Mouse (Mus musculus): ENCODE data around the gene Tex30.
"Not testable (repeated sequence)": the region's sequence is repeated elsewhere in the genome, so short reads cannot be mapped to it uniquely, and the experiment has no call there.

The Tex30 gene

GRCm38 (mm10) chr1:44102259-44102717 lies at the start of gene Tex30:
Gene Tex30, minus strand, starts transcription at chr1:44102441.
- DNase-seq (ENCODE audit: low spot score in 2 of 2) = peak; percentile 87 to 95

DNA sequence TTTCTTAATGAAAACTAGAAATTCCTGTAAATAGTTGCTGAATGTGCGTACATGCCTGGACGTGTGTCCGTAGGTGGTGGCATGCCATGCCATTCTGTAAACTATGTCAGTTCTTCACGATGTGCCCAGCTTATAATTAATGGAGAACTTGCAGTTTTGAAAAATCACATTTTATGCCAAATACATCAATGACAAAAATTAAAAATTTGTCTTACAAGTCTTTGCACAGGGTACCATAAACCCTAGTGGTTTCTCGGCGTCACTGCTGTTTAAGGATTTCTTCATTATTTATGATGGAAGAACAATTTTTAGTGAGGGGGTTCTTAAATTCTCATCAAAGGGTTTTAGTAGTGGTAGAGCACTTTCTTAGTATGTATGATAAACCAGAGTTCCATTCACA lies 46.5 kb upstream of the Tex30 start:
- DNase-seq (ENCODE audit: low spot score in 2 of 2) = no peak

DNA sequence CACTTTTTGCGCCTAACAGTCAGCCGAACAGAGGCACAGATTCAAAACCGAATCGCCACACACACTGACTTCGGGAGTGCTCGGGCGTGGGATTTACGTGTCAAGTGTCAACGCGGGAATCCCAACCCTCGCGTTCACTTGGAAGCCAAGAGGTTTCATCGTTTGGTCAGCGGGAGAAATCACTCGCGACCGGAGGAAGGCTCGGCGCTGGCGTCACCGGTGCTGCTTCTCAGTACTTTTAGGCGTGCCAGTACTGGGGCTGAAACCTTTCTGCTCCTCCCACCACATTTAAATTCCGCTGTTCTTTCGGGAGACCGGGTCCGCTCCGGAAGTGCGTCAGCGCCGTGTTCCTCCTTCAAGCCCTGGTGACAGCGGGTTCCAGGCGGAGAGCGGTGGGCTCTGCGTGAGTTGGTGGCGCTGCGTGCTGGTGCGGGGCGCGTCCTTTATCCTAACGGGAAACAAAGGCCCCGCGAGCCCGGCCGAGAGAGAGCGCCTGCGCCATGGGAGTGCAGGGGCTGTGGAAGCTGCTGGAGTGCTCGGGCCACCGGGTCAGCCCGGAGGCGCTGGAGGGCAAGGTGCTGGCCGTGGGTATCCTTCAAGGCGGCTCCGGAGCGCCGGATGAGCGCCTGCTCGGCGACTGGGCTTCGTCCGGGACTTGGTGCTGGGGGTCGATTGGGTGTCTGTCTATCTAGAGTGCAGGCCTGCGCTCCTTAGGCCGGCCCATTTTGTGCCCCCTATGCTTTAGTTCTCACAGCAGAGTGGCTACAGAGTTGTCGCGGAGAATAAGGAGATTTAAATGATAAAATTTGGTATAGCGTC lies 45.5 kb upstream of the Tex30 start, which contains the start of gene Ercc5:
Ercc5 (plus strand) TSS at position 182 of the 819 bp plus-strand sequence.
- DNase-seq (ENCODE audit: low spot score in 2 of 2) = peak; percentile 60 to 73

DNA sequence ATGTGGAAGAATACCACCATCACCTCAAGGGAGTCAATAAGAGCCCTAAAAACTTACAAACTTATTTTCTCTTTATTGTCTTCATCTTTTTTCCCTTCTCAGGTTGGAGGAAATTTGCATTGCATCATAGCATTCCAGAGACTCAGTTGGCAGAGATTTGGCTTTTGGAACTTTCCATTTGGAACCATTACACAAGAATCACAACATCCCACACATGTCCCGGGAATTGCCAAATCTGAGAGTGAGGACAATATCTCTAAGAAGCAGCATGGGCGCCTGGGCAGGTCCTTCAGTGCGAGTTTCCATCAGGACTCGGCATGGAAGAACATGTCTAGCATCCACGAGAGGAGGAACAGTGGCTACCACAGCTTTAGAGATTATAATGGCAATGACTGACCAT lies 40.5 kb upstream of the Tex30 start:
- DNase-seq (ENCODE audit: low spot score in 2 of 2) = no peak

GRCm38 (mm10) chr1:44140232-44140631 lies 38.0 kb upstream of the Tex30 start:
- DNase-seq (ENCODE audit: low spot score in 2 of 2) = no peak

- no peak for DNase-seq (ENCODE audit: low spot score in 2 of 2)
Observed at GRCm38 (mm10) chr1:44129929-44130581, 27.8 kb upstream of the Tex30 start.

DNA sequence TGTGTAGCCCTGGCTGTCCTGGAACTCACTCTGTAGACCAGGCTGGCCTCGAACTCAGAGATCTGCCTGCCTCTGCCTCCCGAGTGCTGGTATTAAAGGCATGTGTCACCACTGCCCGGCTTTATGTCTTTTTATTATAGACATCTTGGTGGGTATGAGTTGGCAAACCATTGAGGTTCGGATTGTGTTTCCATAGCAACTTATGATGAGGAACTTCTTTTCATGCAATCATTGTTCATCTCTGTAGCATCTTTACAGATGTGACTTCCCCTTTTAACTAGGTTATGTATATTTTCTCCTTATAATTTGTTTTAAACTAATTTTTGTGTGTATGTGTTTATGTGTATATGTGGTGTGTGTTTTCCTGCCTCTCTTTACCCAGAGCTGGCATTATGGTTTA lies 23.3 kb upstream of the Tex30 start:
- DNase-seq (ENCODE audit: low spot score in 2 of 2) = no peak

- DNase-seq (ENCODE audit: low spot score in 2 of 2) = no peak
Observed at GRCm38 (mm10) chr1:44122256-44122655, 20.0 kb upstream of the Tex30 start.

DNA sequence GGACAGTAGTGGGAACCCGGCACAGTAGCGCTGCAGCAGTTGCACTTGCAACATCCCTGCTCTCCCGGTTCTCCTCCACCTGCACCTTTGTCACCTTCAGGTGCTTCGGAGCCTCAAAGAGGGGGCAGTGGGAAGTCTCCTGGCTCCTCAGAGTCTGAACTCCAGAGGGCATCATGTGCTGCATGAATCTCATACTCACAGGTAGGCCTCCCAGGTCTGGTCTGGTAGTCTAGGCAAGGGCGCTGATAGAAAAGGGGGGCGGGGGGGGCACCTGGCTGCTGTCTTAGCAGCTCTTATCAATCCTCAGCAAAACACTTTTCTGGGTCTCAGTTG lies 17.8 kb upstream of the Tex30 start:
- DNase-seq (ENCODE audit: low spot score in 2 of 2) = no peak

DNA sequence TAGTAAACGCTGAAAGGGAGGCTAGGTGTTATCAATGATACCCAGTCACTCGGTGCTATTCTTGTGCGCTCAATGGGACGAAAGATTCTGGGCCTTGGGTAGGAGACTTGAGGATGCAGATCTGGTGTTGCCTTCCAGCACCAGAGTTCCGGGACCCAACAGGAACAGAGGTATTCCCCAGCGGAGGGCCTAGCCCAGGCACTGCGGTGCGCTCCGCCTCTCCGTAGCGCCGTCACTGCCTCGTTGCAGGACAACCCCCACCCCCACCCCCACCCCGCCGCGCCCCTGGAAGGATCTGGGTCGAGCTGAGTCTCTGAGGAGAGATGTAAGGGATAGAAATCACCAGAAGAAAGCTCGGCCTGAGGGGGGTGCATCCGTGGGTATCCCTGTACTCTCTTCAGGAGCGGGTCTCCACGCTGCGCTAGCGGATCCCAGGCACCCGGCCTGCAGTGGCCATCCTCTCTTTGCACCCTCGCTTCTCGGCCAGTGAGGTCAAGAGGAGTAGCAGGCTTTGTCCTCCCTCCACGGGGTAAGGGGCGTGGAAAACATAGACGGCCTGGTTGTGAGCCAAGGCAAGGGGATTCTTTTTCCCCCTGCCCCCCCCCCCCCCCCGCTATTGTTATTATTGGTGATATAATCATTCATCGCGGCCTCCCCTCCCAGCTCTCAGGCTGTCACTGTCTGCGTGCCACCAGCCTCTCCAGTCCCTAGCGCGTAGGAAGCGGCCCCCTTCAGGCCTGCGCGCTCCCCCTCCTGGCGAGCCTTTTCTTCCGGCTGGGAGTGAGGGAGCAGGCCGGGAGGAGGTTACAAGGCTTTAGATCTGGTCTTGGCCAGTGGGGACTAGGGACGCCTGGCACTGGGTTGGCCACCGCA lies 17.2 kb upstream of the Tex30 start:
- DNase-seq (ENCODE audit: low spot score in 2 of 2) = peak; percentile 36 to 72

DNA sequence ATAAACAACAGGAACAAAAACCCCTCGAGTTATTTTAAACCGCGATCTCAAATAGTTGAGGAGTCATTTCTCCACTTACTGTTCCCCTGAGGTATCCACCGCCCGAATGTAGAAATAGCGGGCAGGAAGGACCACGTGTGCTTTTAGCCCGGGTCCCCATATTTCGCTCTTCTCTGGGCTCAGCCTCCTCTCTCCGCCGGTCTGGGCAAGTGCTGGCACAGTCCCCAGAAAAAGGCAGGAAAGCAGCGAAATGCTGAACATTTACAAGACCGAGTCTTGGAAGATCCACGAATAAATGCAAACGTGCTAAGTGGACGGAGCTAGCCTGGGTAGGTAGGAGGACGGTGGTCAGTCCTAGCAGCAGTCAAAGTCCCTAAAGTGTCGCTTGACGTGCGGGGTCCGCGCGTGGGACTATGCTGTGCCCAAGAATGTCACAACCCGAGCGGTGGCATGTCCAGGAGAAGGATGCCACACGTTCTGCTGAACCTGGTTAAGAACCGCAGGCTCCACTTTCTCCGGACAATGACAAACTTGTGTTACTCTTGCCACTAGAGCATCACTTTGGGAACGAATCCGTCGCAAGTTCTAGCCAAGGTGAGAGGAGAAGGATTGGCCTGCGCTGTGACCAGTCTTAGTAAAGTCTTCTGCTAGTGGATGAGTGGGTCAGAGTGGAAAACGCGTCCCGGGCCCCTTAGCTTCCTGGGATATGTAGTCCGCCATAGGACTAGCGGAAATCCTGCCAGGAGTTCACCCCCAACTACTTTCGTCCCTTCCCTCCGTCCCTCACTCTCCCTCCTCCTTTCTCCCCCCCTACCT lies 16.2 kb upstream of the Tex30 start, which contains the start of the genes Kdelc1 and Bivm:
Kdelc1 (minus strand) TSS at position 570 of the 816 bp plus-strand sequence.
Bivm (plus strand) TSS at position 719 of the 816 bp plus-strand sequence.
- DNase-seq (ENCODE audit: low spot score in 2 of 2) = peak; percentile 33 to 70

DNA sequence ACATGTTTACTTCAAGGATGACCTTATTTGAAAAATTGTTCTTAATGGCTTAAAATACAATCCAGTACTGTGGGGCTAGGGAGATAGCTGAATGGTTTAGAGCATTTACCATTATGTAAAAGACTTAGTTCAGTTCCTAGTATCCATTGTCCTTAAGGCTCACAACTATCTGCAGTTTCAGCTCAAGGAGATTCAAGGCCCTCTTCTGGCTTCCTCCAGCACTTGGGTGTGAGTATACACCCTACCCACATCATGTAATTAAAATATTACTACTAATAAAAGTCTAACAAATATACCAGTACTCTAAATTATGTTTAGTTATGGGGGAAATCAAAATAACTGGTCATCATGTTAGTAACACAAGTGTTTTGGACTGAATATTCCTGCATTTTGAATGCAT lies 15.3 kb upstream of the Tex30 start:
- DNase-seq (ENCODE audit: low spot score in 2 of 2) = no peak

DNA sequence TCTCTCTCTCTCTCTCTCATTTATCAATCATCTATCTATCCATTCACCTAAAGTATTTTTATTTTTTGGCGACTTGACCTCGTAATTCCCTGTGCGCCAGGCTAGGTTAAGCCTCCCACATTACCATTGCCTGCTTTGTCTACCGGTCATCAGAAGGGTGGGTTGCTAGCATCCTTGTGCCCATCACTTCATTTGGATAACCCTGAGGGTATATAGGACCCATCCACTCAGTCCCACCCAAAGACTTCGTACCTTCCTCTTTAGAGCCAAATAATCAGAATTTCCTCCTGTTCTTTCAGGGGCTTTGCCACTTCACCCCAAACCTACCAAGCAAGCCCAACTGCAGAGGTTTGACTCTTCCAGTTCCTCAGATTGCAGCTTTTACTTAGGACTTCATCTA lies 698 bp upstream of the Tex30 start:
- peak in 1 of 2 experiments; percentile 15 for DNase-seq (ENCODE audit: low spot score in 2 of 2)

DNA sequence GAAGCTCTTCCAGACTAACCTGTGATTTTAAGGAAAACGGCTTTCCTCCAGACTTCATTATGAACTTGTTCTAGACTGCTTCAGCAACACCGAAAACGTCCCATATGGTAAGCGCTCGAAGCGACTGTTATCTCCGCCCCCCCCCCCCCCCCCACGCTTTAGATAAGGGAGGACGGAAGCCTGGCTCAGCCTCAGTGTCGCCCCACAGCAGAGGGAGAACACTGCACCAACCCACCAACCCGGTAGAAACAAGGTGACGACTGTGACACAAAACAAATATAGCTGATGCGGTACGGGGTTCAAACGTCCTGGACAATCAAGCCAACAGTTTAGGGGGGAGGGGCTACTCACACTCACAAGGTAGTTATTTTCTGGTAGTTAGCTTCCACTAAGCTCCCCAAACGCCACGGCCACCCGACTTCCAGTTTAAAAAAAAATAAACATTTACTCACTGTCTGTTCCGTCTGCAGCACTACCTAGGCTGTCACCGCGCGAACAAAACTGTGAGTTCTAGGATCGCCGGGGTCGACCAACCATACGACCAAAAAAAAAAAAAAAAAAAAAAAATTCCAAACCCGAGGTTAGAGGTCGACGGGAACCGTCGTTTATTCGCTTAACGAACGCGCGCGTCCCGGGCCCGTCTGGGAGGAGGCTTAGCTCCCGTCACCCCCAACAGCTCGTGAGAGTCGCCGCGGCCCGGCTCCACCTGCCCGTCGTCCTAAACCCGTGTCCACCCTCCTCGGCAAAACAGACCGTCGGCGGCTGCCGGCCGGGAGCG lies 604 bp downstream of the Tex30 start:
- DNase-seq (ENCODE audit: low spot score in 2 of 2) = peak; percentile 53 to 61

GRCm38 (mm10) chr1:44064625-44065024 lies 37.6 kb downstream of the Tex30 start:
- DNase-seq (ENCODE audit: low spot score in 2 of 2) = peak; percentile 16 to 68

DNA sequence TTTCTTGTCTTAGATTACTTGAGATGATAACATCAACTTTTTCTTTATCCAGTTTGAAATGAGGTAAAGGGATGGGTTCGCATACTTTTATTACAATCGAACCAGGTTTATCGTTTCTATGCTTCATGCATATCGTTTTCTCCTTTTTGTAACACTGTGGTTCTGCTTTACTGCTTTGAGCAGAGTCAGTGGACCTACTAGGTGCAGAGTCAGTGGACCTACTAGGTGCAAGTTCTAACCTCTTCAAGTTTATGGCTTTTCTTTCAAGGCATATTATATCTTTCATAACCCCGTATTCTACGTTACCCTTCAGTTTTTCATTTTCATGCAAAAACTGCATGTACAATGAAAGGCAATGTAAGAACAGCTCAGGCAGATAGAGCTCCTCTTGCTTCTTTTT lies 38.8 kb downstream of the Tex30 start:
- no peak for DNase-seq (ENCODE audit: low spot score in 2 of 2)

DNA sequence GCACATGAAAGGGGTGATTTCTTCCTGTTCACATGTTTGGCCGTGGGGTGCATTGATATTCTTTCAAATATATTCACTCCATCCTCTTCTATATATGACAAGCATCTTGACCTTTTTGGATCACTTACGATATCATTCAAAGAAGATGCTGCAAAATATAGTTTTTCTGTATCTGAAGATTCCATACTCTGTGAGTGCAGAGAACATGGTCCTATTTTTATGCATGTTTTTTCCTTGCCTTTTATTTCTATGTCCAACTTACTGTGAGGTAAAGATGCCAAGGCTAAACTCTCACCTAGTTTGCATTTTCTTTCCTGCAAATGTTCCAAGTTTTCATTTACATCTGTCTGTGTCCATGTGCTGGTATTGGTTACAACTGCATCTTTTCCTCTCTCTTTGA lies 40.4 kb downstream of the Tex30 start, which contains the start of gene Gm8251:
Gm8251 (minus strand) TSS at position 101 of the 400 bp plus-strand sequence.
- no peak for DNase-seq (ENCODE audit: low spot score in 2 of 2)

GRCm38 (mm10) chr1:44057805-44058204 lies 44.4 kb downstream of the Tex30 start:
- DNase-seq (ENCODE audit: low spot score in 2 of 2) = no peak

DNA sequence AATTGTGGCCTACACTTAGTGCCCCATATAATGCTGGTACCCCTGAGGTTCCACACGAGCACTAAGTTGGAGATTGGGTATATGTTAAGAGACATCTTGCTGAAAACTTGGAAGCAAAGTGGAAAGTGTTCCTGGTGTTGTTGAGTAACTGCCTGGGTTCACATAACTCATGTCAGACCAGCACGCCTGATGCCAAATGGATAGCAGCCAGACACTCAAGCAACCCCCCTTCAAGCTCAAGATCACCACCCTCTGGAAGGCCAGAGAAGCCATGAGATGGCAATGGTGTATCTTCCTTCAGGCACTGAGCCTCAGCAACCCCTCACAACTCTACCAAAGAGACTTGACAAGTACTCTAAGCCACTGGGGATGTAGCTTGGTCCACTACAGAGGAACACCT lies 55.7 kb downstream of the Tex30 start:
- no peak for DNase-seq (ENCODE audit: low spot score in 2 of 2)

GRCm38 (mm10) chr1:44045689-44046088 lies 56.6 kb downstream of the Tex30 start:
- DNase-seq (ENCODE audit: low spot score in 2 of 2) = not testable (repeated sequence)

Data from spleen, postnatal 10 days (tissue).